Mouse (Mus musculus): Measurements from ENCODE around the gene Psg19.

The Psg19 gene

DNA sequence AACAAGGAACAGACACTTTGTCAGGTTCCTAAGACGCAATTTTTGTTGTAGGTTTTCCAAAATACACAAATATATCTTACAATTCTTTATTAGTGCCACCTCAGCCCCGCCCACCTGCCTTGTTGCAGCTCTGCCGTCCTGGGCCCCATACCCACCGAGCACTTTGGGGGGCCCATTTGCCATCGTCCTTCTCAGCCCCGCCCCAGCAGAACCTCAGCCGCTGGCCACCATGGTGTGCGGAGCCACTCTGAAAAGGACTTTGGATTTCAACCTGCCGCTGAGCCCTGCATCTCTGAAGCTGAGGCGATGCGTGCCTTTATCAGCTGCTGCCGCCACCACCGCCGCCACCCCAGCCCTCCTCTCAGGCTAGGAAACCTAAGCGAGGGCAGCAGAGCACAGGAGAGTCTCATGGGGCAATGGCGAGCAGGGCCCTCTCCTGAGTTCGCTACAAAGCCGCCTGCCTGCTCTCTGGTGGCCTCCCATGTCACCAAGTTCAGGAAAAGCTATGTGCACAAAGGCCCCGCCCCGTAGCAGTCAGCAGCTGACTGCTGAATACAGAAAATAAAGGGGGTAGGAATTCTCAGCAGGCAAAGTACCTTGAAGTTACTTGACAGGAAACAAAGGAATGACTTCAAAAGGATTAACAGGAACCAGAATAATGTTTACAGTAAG, 52.0 kb downstream of the Psg19 start:
- DNase-seq (ENCODE audit: low spot score in 2 of 2), result no peak
